Mouse (Mus musculus): ENCODE measurements around the gene Cfap61.
"Not testable (repeated sequence)": the region's sequence is repeated elsewhere in the genome, so short reads cannot be mapped to it uniquely, and the experiment has no call there.

DNA sequence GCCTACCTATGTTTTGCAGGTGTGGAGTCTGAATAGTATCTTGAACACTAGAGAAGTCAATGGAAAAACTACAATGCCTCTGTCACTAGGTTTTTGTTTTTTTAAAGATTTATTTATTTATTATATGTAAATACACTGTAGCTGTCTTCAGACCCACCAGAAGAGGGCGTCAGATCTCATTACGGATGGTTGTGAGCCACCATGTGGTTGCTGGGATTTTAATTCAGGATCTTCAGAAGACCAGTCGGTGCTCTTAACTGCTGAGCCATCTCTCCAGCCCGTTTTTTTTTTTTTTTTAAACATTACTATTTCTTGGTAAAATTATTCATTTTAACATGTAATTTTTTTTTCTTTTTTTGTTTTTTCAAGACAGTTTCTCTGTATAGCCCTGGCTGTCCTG lies 28.7 kb upstream of the Cfap61 start:
- 0 out of 2 replicates have a peak, but pooled peaks have one; percentile 4 for TF ChIP-seq CTCF (IDR thresholded peaks at IDR 0.05; ENCODE audit: low read depth, low read length)
- not testable (repeated sequence) for TF ChIP-seq POLR2A (IDR thresholded peaks at IDR 0.05; ENCODE audit: extremely low read depth, insufficient read depth, low read length)
